Mouse (Mus musculus) forebrain, embryonic 16.5 days (tissue): Measurements from ENCODE around the gene Htr1d. TPM values are rescaled to one million over a fixed set of nuclear protein-coding genes. Genes with fewer than 3 reads are reported as not detected.

Experiments
- ATAC-seq: fragments of 200-750 bp; cut with Nextera tagmentation; 2 replicates; pipeline ENCODE4 v1.8.0; 2017; ENCODE audit warnings: mild to moderate bottlenecking, moderate library complexity
- H3K27ac ChIP-seq: fragments of 300-500 bp; sonication (generic); 2 replicates; pipeline ENCODE4 v1.5.1; 2014; ENCODE audit warnings: low read length, control low read depth
- H3K27me3 ChIP-seq: fragments of 300-500 bp; sonication (generic); replicated peaks from 2 replicates; pipeline ENCODE4 v1.6.1; 2014; ENCODE audit warnings: low read length; ENCODE audit not compliant: control insufficient read depth, insufficient read depth
- H3K36me3 ChIP-seq: fragments of 300-500 bp; sonication (generic); 2 replicates; pipeline ENCODE4 v1.6.1; 2014; ENCODE audit not compliant: control insufficient read depth, insufficient read depth
- H3K4me1 ChIP-seq: fragments of 300-500 bp; sonication (generic); replicated peaks from 2 replicates; pipeline ENCODE4 v1.6.1; 2014; ENCODE audit warnings: low read length; ENCODE audit not compliant: control insufficient read depth, insufficient read depth
- H3K4me2 ChIP-seq: fragments of 300-500 bp; sonication (generic); 2 replicates; pipeline ENCODE4 v1.6.1; 2014; ENCODE audit warnings: mild to moderate bottlenecking, low read length, control low read depth
- H3K4me3 ChIP-seq: fragments of 300-500 bp; sonication (generic); replicated peaks from 2 replicates; pipeline ENCODE4 v1.5.1; 2014; ENCODE audit warnings: mild to moderate bottlenecking, low read length, control low read depth
- H3K9ac ChIP-seq: fragments of 300-500 bp; sonication (generic); replicated peaks from 2 replicates; pipeline ENCODE4 v1.6.1; 2014; ENCODE audit warnings: low read depth, low read length, control low read depth
- H3K9me3 ChIP-seq: fragments of 300-500 bp; sonication (generic); 2 replicates; pipeline ENCODE4 v1.6.1; 2016; ENCODE audit warnings: low read length; ENCODE audit not compliant: control insufficient read depth
- WGBS: fragments of 180-500 bp; shearing (Covaris S2); extraction: QIAGEN DNeasy Blood & Tissue Kit; methylation state at CpG from one replicate; pipeline ENCODE4 v1.1.7; 2014; 5-methylcytosine and 5-hydroxymethylcytosine counted together
- polyA plus RNA-seq: library from polyadenylated mRNA; unstranded; fragments of >200 nt; fragmentation: Nextera tagmentation; extraction: Ambion mirVana; gene quantifications from 2 replicates; pipeline ENCODE4 v1.2.1, GENCODE M21; 2015

The Htr1d gene
- polyA plus RNA-seq, 1 experiment from 2014 or later, result 1.2 TPM

DNA sequence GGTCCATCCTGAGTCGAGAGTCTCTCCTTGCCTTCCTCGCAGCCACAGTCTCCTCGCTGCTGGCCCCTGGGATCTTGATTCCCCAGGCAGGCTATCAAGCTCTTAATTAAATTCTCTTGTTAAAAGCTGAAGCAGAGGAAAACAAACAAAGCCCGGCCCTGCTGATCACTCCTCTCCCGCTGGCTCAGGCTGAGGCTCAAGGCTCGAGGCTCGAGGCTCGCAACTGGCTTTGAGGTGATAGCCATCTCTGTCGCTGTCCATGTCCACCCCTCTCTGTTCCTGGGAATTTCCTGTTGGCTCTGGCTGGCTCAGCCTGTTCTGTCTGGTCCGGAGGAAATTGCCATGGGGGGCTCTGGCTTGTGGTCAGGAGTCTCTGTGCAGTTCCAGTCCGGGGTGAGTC lies 4.4 kb upstream of the Htr1d start:
- Histone ChIP-seq H3K9ac (no peak overlapping the region), H3K4me2 (no peak overlapping the region), H3K27ac (no peak overlapping the region), H3K9me3 (no peaks in the 10 kb centered on the region), H3K27me3 (peaks cover 10% of the 10 kb centered on the region), H3K36me3 (no peaks in the 10 kb centered on the region), H3K4me3 (no peak overlapping the region), H3K4me1 (peaks cover 2% of the 10 kb centered on the region; the same call in 1 of the 2 replicates)
- no peak for ATAC-seq
- WGBS, result 7% methylated on average over 11 of the region's 11 CpGs

- no peak overlapping the region for H3K4me3 ChIP-seq
- no peak overlapping the region for H3K27ac ChIP-seq
- H3K9me3 ChIP-seq, result no peaks in the 10 kb centered on the region
- 45% methylated on average over 6 of the region's 6 CpGs for WGBS
- H3K27me3 ChIP-seq, result peaks cover 14% of the 10 kb centered on the region
- no peak overlapping the region for H3K9ac ChIP-seq
- no peaks in the 10 kb centered on the region for H3K36me3 ChIP-seq
- H3K4me2 ChIP-seq, result no peak overlapping the region
- peaks cover 5% of the 10 kb centered on the region for H3K4me1 ChIP-seq
- no peak for ATAC-seq
Measured at GRCm38 (mm10) chr4:136419386-136419785, 3.9 kb upstream of the Htr1d start.

- peak overlapping the region; percentile 53 for H3K4me3 ChIP-seq
- no peak overlapping the region for H3K27ac ChIP-seq
- H3K4me2 ChIP-seq, result peak overlapping the region; percentile 87
- peaks cover 11% of the 10 kb centered on the region for H3K4me1 ChIP-seq
- peak overlapping the region; percentile 67 for H3K9ac ChIP-seq
- ATAC-seq, result peak; percentile 20; the same call in 1 of the 2 replicates
- no peaks in the 10 kb centered on the region for H3K36me3 ChIP-seq
- H3K27me3 ChIP-seq, result peaks cover 30% of the 10 kb centered on the region
- H3K9me3 ChIP-seq, result no peaks in the 10 kb centered on the region
- WGBS, result 2% methylated on average over 62 of the region's 70 CpGs
Measured at GRCm38 (mm10) chr4:136424120-136424999, 1.0 kb downstream of the Htr1d start.

DNA sequence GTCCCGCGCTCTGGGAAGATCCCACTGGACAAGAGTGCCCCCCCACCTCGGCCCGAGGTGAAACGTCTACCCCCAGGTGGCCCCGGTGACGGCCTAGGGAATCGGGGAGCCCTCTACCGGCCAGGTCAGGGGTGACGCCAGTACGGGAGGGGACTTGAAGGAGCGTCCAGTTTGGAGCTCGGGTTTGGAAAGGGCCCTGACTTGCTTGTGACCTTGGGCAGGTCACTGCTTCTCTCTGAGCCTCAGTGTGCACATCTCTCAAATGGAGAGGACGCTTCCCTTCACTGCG lies 1.6 kb downstream of the Htr1d start:
- Histone ChIP-seq H3K4me3 (peak overlapping the region; percentile 53), H3K9me3 (no peaks in the 10 kb centered on the region), H3K27ac (no peak overlapping the region), H3K9ac (peak overlapping the region; percentile 67; the same call in 1 of the 2 replicates), H3K4me2 (peak overlapping the region; percentile 87), H3K36me3 (no peaks in the 10 kb centered on the region), H3K27me3 (peaks cover 30% of the 10 kb centered on the region), H3K4me1 (peaks cover 11% of the 10 kb centered on the region)
- WGBS, result 5% methylated on average over 15 of the region's 15 CpGs
- no peak for ATAC-seq

GRCm38 (mm10) chr4:136430609-136431375 lies 7.5 kb downstream of the Htr1d start:
- Histone ChIP-seq H3K4me2 (no peak overlapping the region), H3K27ac (no peak overlapping the region), H3K4me3 (no peak overlapping the region), H3K9ac (no peak overlapping the region), H3K9me3 (no peaks in the 10 kb centered on the region), H3K4me1 (peaks cover 10% of the 10 kb centered on the region), H3K36me3 (no peaks in the 10 kb centered on the region), H3K27me3 (peaks cover 6% of the 10 kb centered on the region; the same call in 1 of the 2 replicates)
- peak; percentile 55 for ATAC-seq
- whole genome bisulfite sequencing, result 25% methylated on average over 11 of the region's 11 CpGs

DNA sequence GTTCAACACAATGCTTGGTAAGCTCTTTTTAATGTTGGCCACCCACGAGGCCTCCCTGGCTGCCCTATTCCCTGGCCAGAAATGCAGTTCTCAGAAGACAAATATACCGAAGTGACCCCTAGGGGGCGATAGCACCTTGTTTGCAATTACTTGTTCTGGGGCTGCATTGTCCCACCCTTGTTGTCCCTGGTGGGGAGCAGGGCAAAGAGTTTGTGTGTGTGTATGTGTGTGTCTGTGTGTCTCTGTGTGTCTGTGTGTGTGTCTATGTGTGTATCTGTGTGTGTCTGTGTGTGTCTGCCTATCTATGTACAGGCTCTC lies 8.0 kb downstream of the Htr1d start:
- no peak overlapping the region for H3K9ac ChIP-seq
- H3K4me1 ChIP-seq, result peaks cover 10% of the 10 kb centered on the region
- H3K36me3 ChIP-seq, result no peaks in the 10 kb centered on the region
- H3K4me3 ChIP-seq, result no peak overlapping the region
- peak; percentile 40; the same call in 1 of the 2 replicates for ATAC-seq
- H3K27ac ChIP-seq, result no peak overlapping the region
- H3K27me3 ChIP-seq, result peaks cover under 1% of the 10 kb centered on the region; the same call in 1 of the 2 replicates
- WGBS, result 1% methylated on average over 3 of the region's 3 CpGs
- H3K4me2 ChIP-seq, result no peak overlapping the region
- H3K9me3 ChIP-seq, result no peaks in the 10 kb centered on the region

DNA sequence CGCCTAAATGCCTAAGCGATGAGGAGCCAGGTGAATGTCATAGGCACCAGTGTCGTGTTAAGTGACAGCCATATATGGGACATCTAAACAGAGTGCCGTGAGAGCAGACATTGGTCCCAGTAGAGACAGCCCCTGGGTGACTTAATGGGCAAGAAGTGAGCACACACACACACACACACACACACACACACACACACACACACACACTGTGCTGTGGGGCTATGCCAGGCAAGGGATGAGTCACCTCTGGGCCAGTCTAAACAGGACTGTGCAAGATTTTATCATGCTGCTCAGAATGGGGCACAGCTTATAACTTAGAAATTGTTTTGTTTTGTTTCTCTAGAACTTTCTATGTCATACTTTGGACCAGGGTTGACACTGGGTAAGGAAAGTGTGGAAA lies 10.7 kb downstream of the Htr1d start:
- Histone ChIP-seq H3K9me3 (no peaks in the 10 kb centered on the region), H3K27ac (no peak overlapping the region), H3K4me2 (no peak overlapping the region), H3K27me3 (no peaks in the 10 kb centered on the region), H3K4me3 (no peak overlapping the region), H3K4me1 (peaks cover 10% of the 10 kb centered on the region), H3K9ac (no peak overlapping the region), H3K36me3 (no peaks in the 10 kb centered on the region)
- no peak for ATAC-seq
- 94% methylated on average over 4 of the region's 4 CpGs for WGBS

- Histone ChIP-seq H3K9me3 (no peaks in the 10 kb centered on the region), H3K9ac (no peak overlapping the region), H3K4me1 (no peaks in the 10 kb centered on the region), H3K4me2 (no peak overlapping the region), H3K36me3 (no peaks in the 10 kb centered on the region), H3K4me3 (no peak overlapping the region), H3K27me3 (no peaks in the 10 kb centered on the region), H3K27ac (no peak overlapping the region)
- no peak for ATAC-seq
- WGBS, result 43% methylated on average over 4 of the region's 4 CpGs
Measured at GRCm38 (mm10) chr4:136439106-136439505, 15.8 kb downstream of the Htr1d start.

- 69% methylated on average over 15 of the region's 15 CpGs for WGBS
- ATAC-seq, result no peak
Measured at GRCm38 (mm10) chr4:136441354-136442043, 18.2 kb downstream of the Htr1d start.

More at GRCm38 (mm10) chr4:136441354-136442043, 18.2 kb downstream of the Htr1d start:
- H3K4me1 ChIP-seq, result no peaks in the 10 kb centered on the region
- H3K4me2 ChIP-seq, result no peak overlapping the region
- H3K36me3 ChIP-seq, result no peaks in the 10 kb centered on the region
- no peaks in the 10 kb centered on the region for H3K9me3 ChIP-seq
- no peak overlapping the region for H3K9ac ChIP-seq
- H3K4me3 ChIP-seq, result no peak overlapping the region
- no peaks in the 10 kb centered on the region for H3K27me3 ChIP-seq
- H3K27ac ChIP-seq, result no peak overlapping the region
